Mouse (Mus musculus) kidney, postnatal 10 days (tissue): ENCODE results near the gene Lpcat1.

Source experiments
- DNase-seq: peaks from one replicate; pipeline ENCODE4 v3.0.0; 2021; ENCODE audit warnings: mixed read lengths

The Lpcat1 gene

GRCm38 (mm10) chr13:73446943-73447342, 20.1 kb upstream of the Lpcat1 start:
- DNase-seq, result peak; percentile 15

DNA sequence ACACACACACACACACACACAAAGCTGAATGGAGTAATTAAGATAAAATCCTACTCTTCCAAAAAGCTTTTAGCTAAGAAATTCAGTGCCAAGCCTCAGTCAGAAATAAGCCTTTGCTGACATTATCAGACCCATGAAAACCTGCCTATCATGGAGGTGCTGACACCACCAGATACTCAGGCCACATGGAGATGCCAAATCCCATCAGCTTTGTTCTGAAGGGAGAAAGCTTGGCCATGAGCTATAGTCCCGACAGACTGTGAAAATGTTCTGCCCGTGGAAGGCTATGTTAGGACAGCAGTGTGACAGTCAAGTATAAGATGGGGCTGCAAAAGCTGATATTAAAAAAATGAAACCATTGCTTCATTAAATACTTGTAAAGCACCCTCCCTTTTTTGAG, 19.5 kb upstream of the Lpcat1 start:
- no peak for DNase-seq

DNA sequence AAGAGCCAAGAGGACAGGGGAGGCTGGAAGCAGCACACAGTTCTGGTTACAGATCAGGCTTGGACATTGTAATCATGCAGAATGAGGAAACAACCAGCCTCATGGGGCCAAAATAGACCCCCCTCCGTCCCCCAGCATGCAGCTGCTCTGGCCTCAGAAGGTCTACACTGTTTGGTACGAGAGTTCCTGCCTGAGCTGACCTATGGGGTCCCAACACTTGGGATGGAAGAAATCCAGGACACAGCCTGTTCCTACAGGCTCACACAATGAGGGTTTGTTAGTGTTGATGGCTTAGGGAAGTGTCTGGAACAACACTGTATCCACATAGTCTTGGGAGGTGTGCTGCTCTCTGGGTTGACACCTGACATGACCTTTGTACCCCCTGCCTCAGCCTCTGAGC, 18.8 kb upstream of the Lpcat1 start:
- no peak for DNase-seq

DNA sequence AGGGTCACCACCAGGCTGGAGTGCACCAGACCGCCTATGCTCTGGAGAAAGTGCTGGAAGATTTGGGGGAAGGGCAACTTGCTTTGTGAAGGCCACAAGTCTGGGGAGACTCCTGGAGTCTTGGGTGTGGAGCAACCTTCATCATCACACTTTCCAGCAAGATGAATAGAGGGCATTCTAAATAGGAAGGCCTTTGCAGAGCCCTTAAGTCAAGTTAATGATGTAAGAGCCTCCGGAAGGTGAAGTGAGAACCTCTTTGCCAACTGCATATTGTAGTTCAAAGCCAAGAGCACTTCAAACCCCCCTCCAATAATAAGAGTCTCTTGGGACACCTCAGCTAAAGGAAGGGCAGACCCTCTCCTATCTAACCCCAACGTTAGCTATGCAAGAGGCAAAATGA, 18.3 kb upstream of the Lpcat1 start:
- DNase-seq, result no peak

DNA sequence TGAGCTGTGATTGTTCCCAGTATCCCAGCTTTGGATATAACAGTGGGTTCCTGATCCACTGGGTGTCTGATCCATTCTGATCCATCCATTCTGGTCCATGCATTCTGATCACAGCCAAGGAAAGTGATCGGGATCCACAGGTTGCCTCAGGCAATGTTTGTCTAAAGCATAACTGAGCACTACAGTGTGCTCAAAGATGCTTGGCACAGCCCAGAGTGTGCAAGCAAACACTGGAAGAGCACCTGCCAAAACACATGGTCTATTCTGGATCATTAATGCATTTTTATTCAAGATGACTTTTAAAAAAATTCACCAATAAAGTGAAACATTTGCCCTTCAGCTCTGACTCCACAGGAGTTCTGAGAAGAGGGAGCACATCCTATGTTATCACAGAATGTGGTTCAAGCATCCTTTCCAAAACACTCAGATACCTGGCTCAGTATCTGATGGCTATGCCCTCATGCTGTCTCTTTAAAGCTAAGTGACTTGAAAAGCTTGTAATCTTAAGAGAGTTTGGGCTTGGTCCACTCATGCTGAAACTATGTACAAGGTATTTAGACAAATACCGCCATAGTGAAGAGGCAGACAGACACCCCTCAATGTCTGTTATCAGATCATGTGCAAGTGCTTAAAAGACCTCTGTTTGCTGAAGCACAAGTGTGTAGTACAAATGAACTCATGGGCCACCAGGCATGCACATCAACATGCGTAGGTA, 13.3 kb upstream of the Lpcat1 start:
- no peak for DNase-seq

DNA sequence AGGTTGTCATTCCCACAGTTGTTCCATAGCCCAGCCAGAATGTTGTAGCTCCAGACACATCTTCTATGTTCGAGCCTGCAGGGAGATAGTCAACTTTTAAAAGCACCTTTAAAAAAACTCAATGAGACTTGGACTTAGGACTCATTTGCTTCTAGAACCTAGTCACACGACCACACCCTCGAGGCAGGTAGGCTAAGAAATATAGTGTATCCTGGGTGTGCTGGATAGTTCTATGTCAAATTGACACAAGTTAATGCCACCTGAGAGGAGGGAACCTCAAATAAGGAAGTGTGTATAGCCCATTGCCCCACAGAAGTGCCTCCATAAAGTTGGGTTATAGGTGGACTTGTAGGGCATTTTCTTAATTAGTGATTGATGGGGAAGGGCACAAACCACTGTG, 11.7 kb upstream of the Lpcat1 start:
- DNase-seq, result no peak

- no peak for DNase-seq
Measured at GRCm38 (mm10) chr13:73457301-73457700, 9.7 kb upstream of the Lpcat1 start.

DNA sequence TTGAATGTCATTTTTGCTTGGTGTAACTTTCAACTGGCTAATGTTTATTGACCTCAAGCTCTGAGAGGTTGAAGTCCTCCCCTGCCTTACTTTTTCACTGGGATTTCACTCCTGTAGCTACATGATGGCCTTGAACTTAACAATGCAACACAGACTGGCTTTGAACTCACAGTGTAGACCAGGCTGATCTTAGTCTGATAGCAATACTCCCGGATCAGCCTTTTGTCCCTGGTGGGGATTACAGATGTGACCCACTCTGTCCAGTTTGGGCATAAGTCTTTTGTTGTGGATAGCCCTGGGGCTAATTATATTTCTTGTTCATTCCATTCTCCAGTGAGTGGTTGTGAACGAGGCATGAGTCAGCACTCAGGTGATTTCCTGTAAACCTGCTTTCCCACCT, 9.3 kb upstream of the Lpcat1 start:
- DNase-seq, result no peak

DNA sequence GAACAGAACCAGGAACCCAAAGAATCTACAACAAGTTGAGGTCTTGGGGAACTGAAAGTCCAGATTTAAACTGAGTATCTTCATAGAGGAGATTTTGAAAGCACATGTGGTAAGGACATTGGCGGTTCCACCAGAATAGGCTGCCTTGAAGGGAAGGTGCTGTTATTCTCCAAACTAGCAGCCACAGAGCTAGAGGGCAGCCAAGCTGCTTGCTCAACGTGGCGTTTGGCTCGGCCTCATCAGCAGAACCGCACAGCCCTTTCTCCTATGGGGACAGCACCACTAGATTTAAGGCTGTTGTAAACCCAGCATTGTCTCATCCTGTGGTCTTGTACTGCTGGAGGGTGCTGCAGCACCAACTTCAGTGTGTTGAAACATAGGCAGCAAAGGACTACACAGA, 8.3 kb upstream of the Lpcat1 start:
- no peak for DNase-seq

DNA sequence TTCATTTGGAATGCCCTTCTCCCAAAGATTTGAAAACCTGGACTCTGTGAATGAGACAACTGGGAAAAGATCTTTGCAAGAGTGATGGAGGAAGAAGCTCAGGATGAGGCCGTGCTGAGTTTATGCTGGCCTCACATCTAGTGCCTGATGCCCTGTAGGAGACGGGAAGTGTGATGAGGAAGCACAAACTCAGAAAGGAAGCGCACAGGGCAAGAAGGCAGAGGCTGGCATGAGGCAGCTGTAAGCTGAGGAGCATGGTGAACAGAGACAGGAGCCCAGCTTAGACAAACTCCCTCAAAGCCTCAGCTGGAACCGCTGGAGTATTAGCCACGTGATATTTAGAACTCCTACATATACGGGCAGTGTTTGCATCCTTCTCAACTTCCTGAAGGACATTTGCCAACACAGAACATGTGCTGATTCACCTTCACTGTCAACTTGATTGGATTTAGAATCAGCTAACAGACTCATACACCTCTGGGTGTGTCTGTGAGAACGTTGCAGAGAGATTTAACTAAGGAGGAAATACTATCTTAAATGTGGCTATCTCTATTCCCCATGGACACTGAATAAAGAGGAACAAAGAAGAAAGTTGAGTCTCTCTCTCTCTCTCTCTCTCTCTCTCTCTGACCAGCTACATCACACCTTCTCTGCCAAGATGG, 7.7 kb upstream of the Lpcat1 start:
- DNase-seq, result no peak

GRCm38 (mm10) chr13:73461551-73461950, 5.4 kb upstream of the Lpcat1 start:
- no peak for DNase-seq

GRCm38 (mm10) chr13:73465156-73465555, 1.8 kb upstream of the Lpcat1 start:
- DNase-seq, result no peak

- no peak for DNase-seq
Measured at GRCm38 (mm10) chr13:73466411-73466810, 586 bp upstream of the Lpcat1 start.

- peak; percentile 68 for DNase-seq
Measured at GRCm38 (mm10) chr13:73467421-73468237, 632 bp downstream of the Lpcat1 start.

DNA sequence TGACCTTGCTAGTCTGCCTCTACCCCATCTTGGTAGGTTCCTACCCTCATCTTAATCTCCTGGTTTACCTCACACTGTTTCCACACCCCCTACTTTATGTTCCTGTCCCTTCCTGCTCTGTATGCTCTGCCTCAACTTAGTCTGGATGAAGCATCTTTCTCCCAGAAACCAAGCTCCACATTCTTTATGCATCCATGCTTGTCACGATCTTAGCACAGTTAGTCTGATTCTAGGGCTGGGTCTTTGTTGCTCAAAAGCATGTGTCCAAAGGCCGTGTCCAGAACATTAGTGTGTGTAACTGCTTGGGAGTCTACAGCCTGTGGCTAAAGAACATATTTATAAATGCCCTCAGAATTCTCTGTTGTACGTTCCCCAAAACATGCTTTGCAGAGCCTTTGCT, 1.8 kb downstream of the Lpcat1 start:
- DNase-seq, result no peak

- no peak for DNase-seq
Measured at GRCm38 (mm10) chr13:73469257-73469967, 2.4 kb downstream of the Lpcat1 start.

DNA sequence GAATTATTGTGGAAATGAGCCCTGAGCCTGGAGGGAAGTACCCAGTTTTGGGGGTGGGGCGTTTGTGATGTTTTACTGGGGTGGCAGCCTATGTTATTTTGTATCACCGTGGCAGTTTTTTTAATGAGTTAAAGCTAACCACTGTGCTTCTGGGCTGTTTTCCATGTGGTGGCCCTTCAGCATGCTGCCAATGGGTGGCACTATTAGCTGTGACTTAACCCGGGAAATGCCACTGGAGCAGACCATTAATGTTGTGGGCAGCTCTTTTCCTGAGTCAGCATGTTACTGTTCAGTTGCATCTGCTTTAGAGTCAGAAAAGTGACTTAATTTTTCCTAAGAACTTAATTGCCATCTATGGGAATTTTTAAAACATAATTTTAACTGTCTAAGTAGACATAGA, 5.5 kb downstream of the Lpcat1 start:
- DNase-seq, result no peak

DNA sequence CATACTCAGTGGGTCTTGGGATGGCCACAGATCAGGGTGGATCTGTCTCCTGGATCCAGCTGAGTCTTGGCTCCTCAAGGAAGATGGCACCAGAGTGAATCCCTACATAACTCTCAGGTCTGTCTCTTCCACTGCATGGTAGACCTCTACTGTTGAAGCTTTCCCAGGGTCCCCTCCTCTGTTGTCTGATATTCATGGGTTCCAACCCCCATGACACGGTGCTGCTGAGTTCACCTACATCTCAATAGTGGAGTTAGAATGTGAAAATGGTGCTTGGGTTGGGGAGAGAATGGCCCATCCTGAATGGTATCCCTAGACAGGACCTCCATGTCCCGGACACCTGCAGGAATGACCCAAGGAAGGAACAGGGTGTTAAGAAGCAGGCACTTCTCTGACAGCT, 6.7 kb downstream of the Lpcat1 start:
- no peak for DNase-seq

DNA sequence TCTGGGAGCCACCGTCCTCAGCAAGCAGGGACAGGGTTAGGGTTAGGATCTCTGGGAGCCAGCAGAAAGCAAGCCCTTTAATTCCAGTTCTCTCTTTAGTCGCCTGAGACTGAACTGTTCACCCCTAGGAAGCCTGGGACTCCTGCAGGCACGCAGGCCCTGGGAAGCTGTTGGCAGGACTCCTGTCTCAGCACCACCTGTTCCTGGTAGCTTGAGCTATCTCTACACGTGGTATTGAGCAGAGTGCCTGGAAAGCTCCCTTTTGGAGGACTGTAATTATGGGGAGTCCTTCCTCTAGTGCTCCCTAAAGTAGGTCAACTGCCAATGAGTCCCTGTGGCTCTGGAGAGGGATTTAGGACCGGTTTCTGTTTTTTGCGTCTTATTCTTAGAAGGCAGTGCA, 7.2 kb downstream of the Lpcat1 start:
- DNase-seq, result no peak

- DNase-seq, result no peak
Measured at GRCm38 (mm10) chr13:73475058-73475980, 8.3 kb downstream of the Lpcat1 start.

- no peak for DNase-seq
Measured at GRCm38 (mm10) chr13:73476259-73476658, 9.3 kb downstream of the Lpcat1 start.

GRCm38 (mm10) chr13:73476796-73477195, 9.8 kb downstream of the Lpcat1 start:
- no peak for DNase-seq
